In genomic region chr4:131325200-131325599, GRCm38 (mm10) we compare ENCODE assay signal across 31 mouse cellular contexts.
DNase-seq lines count a peak whose midpoint lies in the region; ATAC-seq and TF ChIP-seq lines count a peak whose summit lies in the region.
"Had no signal": no experiment of that assay in that cellular context is flagged by ENCODE, and none has a peak within 500 bp of the region (broad histone marks: within the 10 kb centered on the region; RNA-seq: fewer than 3 reads in every experiment).

No protein-coding gene starts in this region.

- H3K9ac ChIP-seq in intestine, embryonic 15.5 days, result no peak overlapping the region
- H3K9ac ChIP-seq: heart, embryonic 12.5 days; hindbrain, embryonic 13.5 days; limb, embryonic 15.5 days; liver, embryonic 13.5 days; midbrain, embryonic 13.5 days; neural tube, embryonic 13.5 days had no signal

- peak; percentile 20 to 32 for DNase-seq in frontal cortex, adult 2 months (ENCODE audit: extremely low spot score in 1 of 2, low spot score in 1 of 2)
- no peak for DNase-seq in frontal cortex, postnatal 14 days (ENCODE audit: low spot score in 2 of 2)
- DNase-seq in brain, adult 2 months (ENCODE audit: low read depth, low spot score), result peak; percentile 62
- peak; percentile 59 for DNase-seq in brain, embryonic 14.5 days (ENCODE audit: low read depth)
- no peak for DNase-seq in adrenal gland, postnatal 36 days
- no peak for DNase-seq in MN1 (ENCODE audit: low spot score)
- DNase-seq in cerebellum, postnatal 36 days, result no peak
- DNase-seq: adrenal gland, postnatal 10 days; B cell, adult 2 months; cerebellum, adult 8-10 months; gastrocnemius, postnatal 25 days; heart, adult 18-20 months; heart, postnatal 4 days; kidney, adult 8-10 months; kidney, postnatal 4 days; liver, embryonic 13.5 days; lung, adult 18-20 months; lung, postnatal 4 days; right cerebral cortex, postnatal 14 days; spleen, adult 18-20 months had no signal

- no peak overlapping the region for H3K4me2 ChIP-seq in intestine, embryonic 15.5 days (replicated peaks)
- H3K4me2 ChIP-seq: heart, embryonic 12.5 days; hindbrain, embryonic 13.5 days; limb, embryonic 15.5 days; liver, embryonic 13.5 days; midbrain, embryonic 13.5 days; neural tube, embryonic 13.5 days had no signal

- H3K4me1 ChIP-seq in intestine, embryonic 15.5 days (replicated peaks), result no peaks in the 10 kb centered on the region
- H3K4me1 ChIP-seq: heart, embryonic 12.5 days; hindbrain, embryonic 13.5 days; limb, embryonic 15.5 days; liver, embryonic 13.5 days; megakaryocyte, embryonic 14.5 days; midbrain, embryonic 13.5 days; neural tube, embryonic 13.5 days had no signal

- no peak for TF ChIP-seq POLR2A in brain, embryonic 14.5 days (IDR thresholded peaks at IDR 0.05; ENCODE audit: borderline replicate concordance, extremely low read depth, insufficient read depth, insufficient read length, poor library complexity, severe bottlenecking)

- H3K27me3 ChIP-seq in intestine, embryonic 15.5 days (replicated peaks), result no peaks in the 10 kb centered on the region
- H3K27me3 ChIP-seq: heart, embryonic 12.5 days; hindbrain, embryonic 13.5 days; limb, embryonic 15.5 days; liver, embryonic 13.5 days; midbrain, embryonic 13.5 days; neural tube, embryonic 13.5 days had no signal

- TF ChIP-seq CTCF in brain, embryonic 14.5 days (IDR thresholded peaks at IDR 0.05; ENCODE audit: borderline replicate concordance, extremely low read depth, insufficient read depth, insufficient read length), result no peak

- H3K4me3 ChIP-seq in intestine, embryonic 15.5 days (replicated peaks), result no peak overlapping the region
- H3K4me3 ChIP-seq: heart, embryonic 12.5 days; hindbrain, embryonic 13.5 days; limb, embryonic 10.5 days; limb, embryonic 15.5 days; liver, embryonic 13.5 days; megakaryocyte, embryonic 14.5 days; midbrain, embryonic 13.5 days; neural tube, embryonic 13.5 days had no signal

- ATAC-seq in intestine, embryonic 15.5 days, result peak; percentile 66
- ATAC-seq: activated CD4-positive, CD25-positive, alpha-beta regulatory T cell, adult 4 months; lung, postnatal 0 days; midbrain, embryonic 13.5 days had no signal

- H3K9me3 ChIP-seq in intestine, embryonic 15.5 days, result no peaks in the 10 kb centered on the region
- H3K9me3 ChIP-seq: heart, embryonic 12.5 days; hindbrain, embryonic 13.5 days; limb, embryonic 10.5 days; limb, embryonic 15.5 days; liver, embryonic 13.5 days; megakaryocyte, embryonic 14.5 days; midbrain, embryonic 13.5 days; neural tube, embryonic 13.5 days had no signal

- no peaks in the 10 kb centered on the region for H3K36me3 ChIP-seq in intestine, embryonic 15.5 days
- H3K36me3 ChIP-seq: heart, embryonic 12.5 days; hindbrain, embryonic 13.5 days; limb, embryonic 10.5 days; limb, embryonic 15.5 days; liver, embryonic 13.5 days; midbrain, embryonic 13.5 days; neural tube, embryonic 13.5 days had no signal

- peak overlapping the region; percentile 38; the same call in 1 of the 2 replicates for H3K27ac ChIP-seq in intestine, embryonic 15.5 days
- H3K27ac ChIP-seq: hindbrain, embryonic 13.5 days; kidney, postnatal 0 days; limb, embryonic 10.5 days; limb, embryonic 15.5 days; liver, embryonic 13.5 days; midbrain, embryonic 13.5 days; neural tube, embryonic 13.5 days had no signal

- WGBS in intestine, embryonic 15.5 days, result 58% methylated on average over 11 of the region's 11 CpGs

Comparison
In these comparisons a context has a peak if more than half of its experiments do, and no peak if none do; other contexts are left out.
1. DNase-seq: peak in frontal cortex, adult 2 months (2 of 2), brain, adult 2 months (single experiment) and brain, embryonic 14.5 days (single experiment); none in frontal cortex, postnatal 14 days (0 of 2), adrenal gland, postnatal 36 days (0 of 2), MN1 (single experiment) and cerebellum, postnatal 36 days (0 of 2).